Mouse (Mus musculus) ES-E14 (cell line): ENCODE measurements around the gene Dpf1.

Experiments used
- CHD2 ChIP-seq: IDR thresholded peaks from 2 replicates; pipeline ENCODE4 v1.6.1; 2014; ENCODE audit warnings: mild to moderate bottlenecking, low read depth, low read length, inconsistent platforms
- MAFK ChIP-seq: IDR thresholded peaks from 2 replicates; pipeline ENCODE4 v1.6.1; 2014; ENCODE audit warnings: mild to moderate bottlenecking, low read depth, low read length, inconsistent platforms; ENCODE audit not compliant: insufficient read depth
- ZNF384 ChIP-seq: IDR thresholded peaks from 2 replicates; pipeline ENCODE4 v1.6.1; 2012; ENCODE audit warnings: low read depth, low read length, inconsistent platforms

- TF ChIP-seq ZNF384 (no peak), MAFK (no peak), CHD2 (no peak)
Observed at GRCm38 (mm10) chr7:29304463-29305262, 912 bp downstream of the Dpf1 start.
